Mouse (Mus musculus) intestine, embryonic 16.5 days (tissue): ENCODE measurements around the gene Kcnmb4. TPM values are rescaled to one million over a fixed set of nuclear protein-coding genes. Genes with fewer than 3 reads are reported as not detected.

Source experiments
- ATAC-seq: fragments of 200-750 bp; cut with Nextera tagmentation; 2 replicates; pipeline ENCODE4 v1.8.0; 2017; ENCODE audit warnings: moderate TSS enrichment, moderate library complexity
- H3K27ac ChIP-seq: fragments of 300-500 bp; sonication (generic); 2 replicates; pipeline ENCODE4 v1.5.1; 2014; ENCODE audit warnings: mild to moderate bottlenecking, low read length
- H3K27me3 ChIP-seq: fragments of 300-500 bp; sonication (generic); replicated peaks from 2 replicates; pipeline ENCODE4 v1.6.1; 2014; ENCODE audit warnings: low read length, control low read depth, mixed read lengths; ENCODE audit not compliant: control insufficient read depth, insufficient read depth
- H3K36me3 ChIP-seq: fragments of 300-500 bp; sonication (generic); 2 replicates; pipeline ENCODE4 v1.6.1; 2014; ENCODE audit warnings: low read length, control low read depth; ENCODE audit not compliant: control insufficient read depth, insufficient read depth
- H3K4me1 ChIP-seq: fragments of 300-500 bp; sonication (generic); 2 replicates; pipeline ENCODE4 v1.6.1; 2014; ENCODE audit warnings: low read length, control low read depth, mixed read lengths; ENCODE audit not compliant: control insufficient read depth, insufficient read depth
- H3K4me2 ChIP-seq: fragments of 300-500 bp; sonication (generic); 2 replicates; pipeline ENCODE4 v1.6.1; 2014; ENCODE audit warnings: low read depth, low read length, control low read depth
- H3K4me3 ChIP-seq: fragments of 300-500 bp; sonication (generic); 2 replicates; pipeline ENCODE4 v1.5.1; 2014; ENCODE audit warnings: mild to moderate bottlenecking, low read length
- H3K9ac ChIP-seq: fragments of 300-500 bp; sonication (generic); 2 replicates; pipeline ENCODE4 v1.6.1; 2014; ENCODE audit warnings: low read depth, low read length
- H3K9me3 ChIP-seq: fragments of 300-500 bp; sonication (generic); 2 replicates; pipeline ENCODE4 v1.6.1; 2016; ENCODE audit warnings: low read length, control low read depth; ENCODE audit not compliant: control insufficient read depth
- WGBS: fragments of 180-500 bp; shearing (Covaris S2); extraction: QIAGEN DNeasy Blood & Tissue Kit; methylation state at CpG from one replicate; pipeline ENCODE4 v1.1.7; 2014; 5-methylcytosine and 5-hydroxymethylcytosine counted together
- polyA plus RNA-seq: library from polyadenylated mRNA; unstranded; fragments of >200 nt; fragmentation: Nextera tagmentation; extraction: Ambion mirVana; gene quantifications from 2 replicates; pipeline ENCODE4 v1.2.1, GENCODE M21; 2015

Kcnmb4 gene
- 1.7 and 1.9 TPM in 2 replicates for polyA plus RNA-seq

GRCm38 (mm10) chr10:116473759-116474549 lies at the start of gene Kcnmb4:
Gene Kcnmb4, minus strand, starts transcription at chr10:116473878.
- WGBS, result under 1% methylated on average over 67 of the region's 92 CpGs
- ATAC-seq, result peak; percentile 87
- Histone ChIP-seq H3K27me3 (peaks cover 4% of the 10 kb centered on the region), H3K36me3 (no peaks in the 10 kb centered on the region), H3K4me1 (peaks cover 12% of the 10 kb centered on the region), H3K27ac (peak within 1 kb of the TSS; percentile 23; the same call in 1 of the 2 replicates), H3K4me3 (peak within 1 kb of the TSS; percentile 68), H3K9ac (peak within 1 kb of the TSS; percentile 68), H3K4me2 (peak within 1 kb of the TSS; percentile 99), H3K9me3 (no peaks in the 10 kb centered on the region)

DNA sequence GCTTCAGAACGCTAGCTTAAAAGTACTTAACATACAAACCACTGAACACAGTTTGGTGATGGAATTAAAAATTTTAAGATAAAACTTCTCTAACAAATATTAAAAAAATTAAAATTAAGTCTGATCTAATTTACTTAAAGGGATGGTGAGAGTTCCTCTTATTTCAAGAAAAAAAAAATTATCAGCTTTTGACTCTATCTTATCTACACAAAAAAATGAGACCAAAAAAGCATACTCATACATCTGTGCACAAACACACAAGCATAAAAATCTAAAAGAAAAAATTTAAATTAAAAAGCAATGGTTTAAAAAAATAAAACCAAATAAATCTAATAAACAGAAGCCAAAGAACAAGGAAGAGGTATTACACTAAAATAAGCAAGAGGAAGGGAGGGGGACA lies 45.9 kb upstream of the Kcnmb4 start:
- H3K4me2 ChIP-seq, result no peak overlapping the region
- no peak overlapping the region for H3K9ac ChIP-seq
- H3K4me1 ChIP-seq, result no peaks in the 10 kb centered on the region
- H3K27ac ChIP-seq, result no peak overlapping the region
- no peaks in the 10 kb centered on the region for H3K27me3 ChIP-seq
- no peak overlapping the region for H3K4me3 ChIP-seq
- no peaks in the 10 kb centered on the region for H3K36me3 ChIP-seq
- H3K9me3 ChIP-seq, result no peaks in the 10 kb centered on the region
- ATAC-seq, result no peak
- WGBS, result 90% methylated on average over 1 of the region's 1 CpGs

- Histone ChIP-seq H3K4me2 (no peak overlapping the region), H3K27me3 (no peaks in the 10 kb centered on the region), H3K27ac (no peak overlapping the region), H3K9ac (no peak overlapping the region), H3K36me3 (no peaks in the 10 kb centered on the region), H3K9me3 (no peaks in the 10 kb centered on the region), H3K4me1 (no peaks in the 10 kb centered on the region), H3K4me3 (no peak overlapping the region)
- no peak for ATAC-seq
- WGBS, result 88% methylated on average over 6 of the region's 6 CpGs
These were observed 41.9 kb upstream of the Kcnmb4 start for GRCm38 (mm10) chr10:116515590-116515989.

DNA sequence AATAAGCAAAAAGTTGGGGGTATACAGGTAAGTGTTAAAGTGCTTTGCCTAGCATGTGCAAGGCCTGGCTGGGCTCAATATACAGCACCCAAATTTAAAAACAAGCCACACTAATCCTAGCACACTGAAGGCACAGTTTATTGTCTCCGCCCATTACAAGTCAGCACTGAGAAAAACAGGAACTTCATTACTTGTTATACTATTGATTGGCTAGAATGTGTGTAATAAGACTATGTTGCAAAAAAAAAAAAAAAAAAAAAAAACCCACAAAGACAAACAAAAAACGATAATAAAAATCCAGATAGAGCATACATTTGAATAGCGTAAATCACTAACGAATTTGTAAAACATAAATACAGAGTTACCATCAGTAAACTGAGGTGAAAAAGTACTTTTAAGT lies 41.5 kb upstream of the Kcnmb4 start:
- no peaks in the 10 kb centered on the region for H3K27me3 ChIP-seq
- H3K4me1 ChIP-seq, result no peaks in the 10 kb centered on the region
- H3K4me3 ChIP-seq, result no peak overlapping the region
- 90% methylated on average over 4 of the region's 4 CpGs for WGBS
- no peak overlapping the region for H3K9ac ChIP-seq
- H3K4me2 ChIP-seq, result no peak overlapping the region
- H3K36me3 ChIP-seq, result no peaks in the 10 kb centered on the region
- H3K27ac ChIP-seq, result no peak overlapping the region
- no peaks in the 10 kb centered on the region for H3K9me3 ChIP-seq
- no peak for ATAC-seq

GRCm38 (mm10) chr10:116513254-116513635 lies 39.6 kb upstream of the Kcnmb4 start:
- Histone ChIP-seq H3K4me2 (no peak overlapping the region), H3K36me3 (no peaks in the 10 kb centered on the region), H3K4me1 (no peaks in the 10 kb centered on the region), H3K9me3 (no peaks in the 10 kb centered on the region), H3K9ac (no peak overlapping the region), H3K27me3 (no peaks in the 10 kb centered on the region), H3K4me3 (no peak overlapping the region), H3K27ac (no peak overlapping the region)
- no peak for ATAC-seq
- 71% methylated on average over 7 of the region's 7 CpGs for WGBS

DNA sequence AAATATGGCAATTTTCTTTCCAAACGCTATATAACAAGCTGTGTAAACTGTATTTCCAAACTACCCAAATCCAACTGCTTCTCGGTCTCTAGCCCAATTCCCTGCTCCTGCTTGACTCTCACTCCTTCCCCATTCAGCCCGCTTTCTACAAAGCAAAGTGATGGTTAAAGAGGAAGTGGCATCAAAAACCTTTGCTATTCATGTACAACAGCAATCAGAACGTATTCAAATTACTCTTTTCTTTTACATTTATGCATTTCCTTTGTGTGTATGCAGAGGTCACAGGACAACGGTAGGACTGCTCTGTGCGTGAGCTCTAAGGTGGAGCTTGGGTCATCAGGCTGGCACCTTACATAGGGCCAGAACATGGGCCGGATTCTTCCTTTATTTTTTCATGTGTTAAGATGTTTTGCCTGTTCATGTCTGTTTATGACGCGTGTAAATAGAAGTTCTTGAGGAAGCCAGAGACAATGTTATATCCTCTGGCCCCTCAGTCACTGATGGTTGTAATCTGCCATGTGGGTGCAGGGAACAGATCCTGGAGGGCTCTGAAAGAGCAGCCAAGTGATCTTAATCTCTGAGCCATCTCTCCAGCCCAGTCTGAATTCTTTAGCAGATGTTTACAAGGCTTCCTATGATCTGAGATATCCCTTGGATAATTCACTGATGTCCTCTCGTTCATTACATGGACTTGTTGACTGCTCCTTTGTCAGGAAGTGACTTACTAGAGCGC lies 39.0 kb upstream of the Kcnmb4 start:
- Histone ChIP-seq H3K4me2 (no peak overlapping the region), H3K9me3 (no peaks in the 10 kb centered on the region), H3K27ac (no peak overlapping the region), H3K4me1 (no peaks in the 10 kb centered on the region), H3K36me3 (no peaks in the 10 kb centered on the region), H3K4me3 (no peak overlapping the region), H3K27me3 (no peaks in the 10 kb centered on the region), H3K9ac (no peak overlapping the region)
- WGBS, result 81% methylated on average over 11 of the region's 11 CpGs
- ATAC-seq, result no peak

DNA sequence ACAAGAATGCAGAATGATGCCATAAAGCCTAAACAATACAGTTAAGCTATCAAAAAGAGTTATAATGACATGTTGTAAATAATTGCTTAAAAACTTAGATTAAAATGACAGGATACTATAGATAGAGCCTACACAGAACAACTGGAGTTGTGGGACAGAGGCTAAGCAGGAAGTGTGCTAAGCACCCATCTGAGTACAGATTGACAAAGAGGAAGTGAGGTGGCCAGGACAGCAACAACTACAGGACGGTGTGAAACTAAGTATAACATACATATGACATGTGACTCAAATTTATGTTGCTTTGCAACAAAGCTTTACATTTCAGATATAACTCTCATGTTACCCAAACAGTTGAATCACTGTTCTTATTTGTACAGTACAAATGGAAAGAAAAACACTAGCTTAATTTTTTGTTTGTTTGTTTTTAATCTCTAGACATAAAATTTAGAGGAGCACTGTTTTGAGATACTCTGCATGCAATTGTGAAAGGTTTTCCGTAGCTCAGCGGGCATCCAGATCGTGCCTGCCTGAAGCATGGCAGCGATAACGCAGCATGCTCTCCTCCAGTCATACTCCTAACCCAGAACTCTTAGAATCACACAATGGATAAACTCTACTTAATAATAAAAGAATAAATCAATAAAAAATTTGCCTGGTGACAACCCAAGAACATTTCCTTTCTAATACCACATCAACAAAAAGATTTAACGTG lies 31.8 kb upstream of the Kcnmb4 start:
- no peak for ATAC-seq
- no peaks in the 10 kb centered on the region for H3K27me3 ChIP-seq
- WGBS, result 86% methylated on average over 7 of the region's 7 CpGs

GRCm38 (mm10) chr10:116492768-116493167 lies 19.1 kb upstream of the Kcnmb4 start:
- 87% methylated on average over 3 of the region's 3 CpGs for WGBS

More for the DNA sequence above, 31.8 kb upstream of the Kcnmb4 start:
- no peak overlapping the region for H3K9ac ChIP-seq
- no peak overlapping the region for H3K27ac ChIP-seq
- no peaks in the 10 kb centered on the region for H3K9me3 ChIP-seq
- no peak overlapping the region for H3K4me2 ChIP-seq
- no peak overlapping the region for H3K4me3 ChIP-seq
- H3K4me1 ChIP-seq, result no peaks in the 10 kb centered on the region
- H3K36me3 ChIP-seq, result no peaks in the 10 kb centered on the region

More at GRCm38 (mm10) chr10:116492768-116493167, 19.1 kb upstream of the Kcnmb4 start:
- no peaks in the 10 kb centered on the region for H3K27me3 ChIP-seq
- H3K4me2 ChIP-seq, result no peak overlapping the region
- H3K27ac ChIP-seq, result no peak overlapping the region
- H3K9me3 ChIP-seq, result no peaks in the 10 kb centered on the region
- no peak overlapping the region for H3K4me3 ChIP-seq
- ATAC-seq, result no peak
- no peaks in the 10 kb centered on the region for H3K36me3 ChIP-seq
- H3K4me1 ChIP-seq, result no peaks in the 10 kb centered on the region
- no peak overlapping the region for H3K9ac ChIP-seq
